In genomic region chr2:129406508-129406907, GRCm38 (mm10) we compare ENCODE assay signal across 1 mouse cellular context.
TF ChIP-seq lines count a peak whose summit lies in the region.

No protein-coding gene starts in this region.

TF ChIP-seq in MEL, 35 proteins besides CTCF, POLR2A, EP300 and RAD21:
- TF ChIP-seq MYC (IDR thresholded peaks at IDR 0.05; ENCODE audit: low read depth, low read length): no peak
- TF ChIP-seq SMC3 (IDR thresholded peaks at IDR 0.05; ENCODE audit: low read depth, low read length): 0 out of 2 replicates have a peak, but pooled peaks have one; percentile 11
